Mouse (Mus musculus) megakaryocyte, embryonic 14.5 days (primary cell): ENCODE results near the gene Tbxa2r. TPM values are rescaled to one million over a fixed set of nuclear protein-coding genes. Genes with fewer than 3 reads are reported as not detected.
A peak's percentile ranks its signal among the peaks of the same experiment; 100 is the strongest.

Experiments
- H3K27me3 ChIP-seq: replicated peaks from 2 replicates; pipeline ENCODE3; 2012; ENCODE audit warnings: inconsistent platforms
- H3K36me3 ChIP-seq: replicated peaks from 2 replicates; pipeline ENCODE3; 2012; ENCODE audit warnings: low read length, inconsistent platforms, mixed read lengths
- H3K4me1 ChIP-seq: 2 replicates; pipeline ENCODE4 v1.6.1; 2012; ENCODE audit warnings: inconsistent platforms
- H3K4me3 ChIP-seq: replicated peaks from 2 replicates; pipeline ENCODE3; 2012; ENCODE audit warnings: moderate library complexity, mild to moderate bottlenecking, inconsistent platforms
- H3K9me3 ChIP-seq: 2 replicates; pipeline ENCODE4 v1.6.1; 2012; ENCODE audit warnings: inconsistent platforms
- FLI1 ChIP-seq: IDR thresholded peaks from 2 replicates; pipeline ENCODE4 v1.6.1; 2012; ENCODE audit warnings: low read length, inconsistent platforms, mixed read lengths
- GATA1 ChIP-seq: IDR thresholded peaks from 3 replicates; pipeline ENCODE4 v1.6.1; 2012; ENCODE audit warnings: mixed read lengths, low read length, inconsistent platforms, borderline replicate concordance
- polyA plus RNA-seq: library from polyadenylated mRNA; stranded (reverse); fragments of >175 nt; gene quantifications from 2 replicates; pipeline ENCODE4 v1.2.3, GENCODE M21; 2012; ENCODE audit warnings: low replicate concordance; ENCODE audit not compliant: insufficient read depth

Gene Tbxa2r
- 87.5 and 153 TPM in 2 replicates for polyA plus RNA-seq

DNA sequence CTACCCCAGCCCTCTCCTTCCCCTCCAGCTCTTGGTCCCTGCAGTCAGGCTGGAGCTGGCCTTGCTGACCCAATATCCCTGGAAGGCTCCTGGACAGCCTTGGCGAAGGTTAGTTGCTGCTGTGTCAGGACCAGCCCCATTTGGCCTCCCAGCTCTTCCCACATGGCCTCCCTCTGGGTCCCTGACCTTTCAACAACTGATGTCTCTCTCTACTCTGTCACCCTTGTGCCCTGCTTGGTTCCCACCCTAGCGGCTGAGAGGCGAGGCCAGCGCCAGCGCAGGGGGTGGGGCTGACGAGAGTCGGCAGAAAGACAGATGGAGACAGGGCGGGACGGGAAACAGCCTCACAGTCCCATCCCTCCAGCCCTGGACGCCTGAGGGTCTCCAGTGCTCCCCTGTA lies at the start of gene Tbxa2r:
Tbxa2r (plus strand) TSS at position 346 of the 400 bp plus-strand sequence.
- peaks cover 97% of the 10 kb centered on the region for H3K4me1 ChIP-seq
- TF ChIP-seq GATA1 (no peak), FLI1 (no peak)
- H3K4me3 ChIP-seq = peak within 1 kb of the TSS; percentile 91
- H3K36me3 ChIP-seq = peaks cover 69% of the 10 kb centered on the region
- H3K9me3 ChIP-seq = no peaks in the 10 kb centered on the region
- no peaks in the 10 kb centered on the region for H3K27me3 ChIP-seq

GRCm38 (mm10) chr10:81279496-81279895 lies 49.0 kb upstream of the Tbxa2r start:
- Histone ChIP-seq H3K9me3 (0 out of 2 replicates have a peak, but pooled peaks cover 4% of the 10 kb centered on the region), H3K4me3 (no peak overlapping the region), H3K4me1 (peaks cover 25% of the 10 kb centered on the region), H3K36me3 (peaks cover 22% of the 10 kb centered on the region), H3K27me3 (peaks cover 29% of the 10 kb centered on the region)
- TF ChIP-seq FLI1 = no peak

DNA sequence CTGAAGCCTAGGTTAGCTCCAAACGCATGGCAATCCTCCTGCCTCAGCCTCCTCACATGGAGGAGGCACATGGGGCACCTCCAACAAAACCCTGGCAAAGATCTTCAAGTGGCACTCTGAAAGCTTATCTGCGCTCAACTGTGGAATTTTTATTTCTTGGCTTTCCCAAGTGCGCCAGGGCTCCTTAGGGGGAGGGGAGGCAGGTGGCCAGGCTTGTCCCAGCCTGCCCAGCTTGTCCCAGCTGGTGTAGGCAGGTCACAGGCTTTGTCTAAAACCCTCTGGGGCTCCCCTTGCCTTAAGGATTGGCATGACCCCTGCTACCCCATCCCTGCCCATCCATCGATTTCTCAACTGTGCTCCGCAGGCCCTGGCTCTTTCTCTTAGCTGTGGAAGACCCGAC lies 44.3 kb upstream of the Tbxa2r start:
- Histone ChIP-seq H3K36me3 (peaks cover 12% of the 10 kb centered on the region), H3K4me3 (no peak overlapping the region), H3K27me3 (peaks cover 29% of the 10 kb centered on the region), H3K4me1 (peaks cover 67% of the 10 kb centered on the region), H3K9me3 (0 out of 2 replicates have a peak, but pooled peaks cover 4% of the 10 kb centered on the region)
- no peak for TF ChIP-seq GATA1
- no peak for TF ChIP-seq FLI1

- H3K9me3 ChIP-seq = 0 out of 2 replicates have a peak, but pooled peaks cover 4% of the 10 kb centered on the region
- H3K4me3 ChIP-seq = peak overlapping the region; percentile 93
- peaks cover 67% of the 10 kb centered on the region for H3K4me1 ChIP-seq
- TF ChIP-seq FLI1 = no peak
- no peak for TF ChIP-seq GATA1
- peaks cover 29% of the 10 kb centered on the region for H3K27me3 ChIP-seq
- H3K36me3 ChIP-seq = peaks cover 10% of the 10 kb centered on the region
Observed at GRCm38 (mm10) chr10:81284719-81285118, 43.8 kb upstream of the Tbxa2r start.

- Histone ChIP-seq H3K27me3 (peaks cover 20% of the 10 kb centered on the region), H3K36me3 (peaks cover 3% of the 10 kb centered on the region), H3K4me1 (peaks cover 70% of the 10 kb centered on the region), H3K9me3 (0 out of 2 replicates have a peak, but pooled peaks cover 4% of the 10 kb centered on the region), H3K4me3 (peak overlapping the region; percentile 93)
- no peak for TF ChIP-seq FLI1
- TF ChIP-seq GATA1 = no peak
Observed at GRCm38 (mm10) chr10:81285694-81286450, 42.7 kb upstream of the Tbxa2r start.

DNA sequence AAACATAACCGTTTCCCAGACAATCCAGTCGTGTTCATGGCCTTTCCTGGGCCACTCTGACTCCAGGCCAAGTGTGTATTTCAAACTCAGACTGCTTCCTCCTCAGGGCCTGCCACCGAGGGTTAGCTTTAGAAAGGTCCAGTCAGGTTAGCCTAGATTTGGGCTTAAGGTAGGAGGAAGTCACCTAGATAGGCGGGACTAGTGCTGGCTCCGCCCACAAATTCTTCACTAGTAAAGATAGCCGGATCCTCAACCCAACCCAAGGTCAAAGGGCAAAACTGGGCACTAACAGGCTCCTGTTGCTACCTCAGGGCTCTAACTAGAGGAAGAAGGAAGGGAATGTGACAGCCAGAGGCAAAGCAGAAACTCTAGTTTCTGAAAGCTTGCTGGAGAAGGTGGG lies 41.9 kb upstream of the Tbxa2r start:
- Histone ChIP-seq H3K36me3 (no peaks in the 10 kb centered on the region), H3K4me3 (no peak overlapping the region), H3K4me1 (peaks cover 70% of the 10 kb centered on the region), H3K27me3 (peaks cover 18% of the 10 kb centered on the region), H3K9me3 (0 out of 2 replicates have a peak, but pooled peaks cover 1% of the 10 kb centered on the region)
- TF ChIP-seq FLI1 = no peak
- TF ChIP-seq GATA1 = no peak

GRCm38 (mm10) chr10:81287513-81288157 lies 40.9 kb upstream of the Tbxa2r start:
- TF ChIP-seq FLI1 (no peak), GATA1 (no peak)
- no peaks in the 10 kb centered on the region for H3K36me3 ChIP-seq
- H3K4me3 ChIP-seq = no peak overlapping the region
- no peaks in the 10 kb centered on the region for H3K9me3 ChIP-seq
- peaks cover 75% of the 10 kb centered on the region for H3K4me1 ChIP-seq
- peaks cover 18% of the 10 kb centered on the region for H3K27me3 ChIP-seq

GRCm38 (mm10) chr10:81288601-81289000 lies 39.9 kb upstream of the Tbxa2r start:
- no peak for TF ChIP-seq FLI1
- no peak for TF ChIP-seq GATA1
- Histone ChIP-seq H3K36me3 (no peaks in the 10 kb centered on the region), H3K4me3 (no peak overlapping the region), H3K27me3 (peaks cover 9% of the 10 kb centered on the region), H3K4me1 (peaks cover 76% of the 10 kb centered on the region), H3K9me3 (no peaks in the 10 kb centered on the region)

DNA sequence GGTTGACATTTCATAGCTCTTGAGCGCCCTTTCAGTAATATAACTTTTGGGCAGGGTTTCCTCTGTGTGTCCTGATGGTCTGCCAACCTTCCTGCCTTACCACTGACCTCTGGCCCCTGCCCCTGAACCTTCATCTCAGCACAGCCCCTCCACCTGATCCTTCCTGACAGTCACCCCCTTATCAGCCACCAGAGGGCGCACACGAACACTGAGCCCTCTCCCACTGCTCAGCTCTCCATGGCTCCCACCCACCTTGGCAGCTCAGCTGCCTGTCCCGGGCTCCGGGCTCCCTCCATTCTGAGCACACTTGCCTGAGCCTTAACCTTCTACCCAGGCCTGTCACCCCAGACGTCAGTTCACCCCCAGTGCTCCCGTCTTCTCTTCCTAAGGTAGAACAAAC lies 39.3 kb upstream of the Tbxa2r start:
- Histone ChIP-seq H3K9me3 (no peaks in the 10 kb centered on the region), H3K4me3 (no peak overlapping the region), H3K4me1 (peaks cover 80% of the 10 kb centered on the region), H3K36me3 (peaks cover under 1% of the 10 kb centered on the region), H3K27me3 (peaks cover 7% of the 10 kb centered on the region)
- TF ChIP-seq GATA1 (no peak), FLI1 (no peak)

GRCm38 (mm10) chr10:81289811-81290210 lies 38.7 kb upstream of the Tbxa2r start:
- Histone ChIP-seq H3K36me3 (peaks cover 5% of the 10 kb centered on the region), H3K4me1 (peaks cover 80% of the 10 kb centered on the region), H3K27me3 (peaks cover 3% of the 10 kb centered on the region), H3K4me3 (no peak overlapping the region), H3K9me3 (no peaks in the 10 kb centered on the region)
- no peak for TF ChIP-seq FLI1
